Mouse (Mus musculus) ES-Bruce4 (cell line): ENCODE measurements around the gene Gm10428. TPM values are rescaled to one million over a fixed set of nuclear protein-coding genes. Genes with fewer than 3 reads are reported as not detected.
"Not testable (repeated sequence)": the region's sequence is repeated elsewhere in the genome, so short reads cannot be mapped to it uniquely, and the experiment has no call there.

ENCODE experiments used
- H3K27ac ChIP-seq: 2 replicates; pipeline ENCODE4 v1.5.1; 2012; ENCODE audit warnings: low read length, inconsistent platforms; ENCODE audit not compliant: insufficient read depth
- H3K27me3 ChIP-seq: 2 replicates; pipeline ENCODE4 v1.6.1; 2012; ENCODE audit warnings: mild to moderate bottlenecking, low read length, inconsistent platforms; ENCODE audit not compliant: control insufficient read depth, poor library complexity, insufficient read depth, severe bottlenecking
- H3K36me3 ChIP-seq: 2 replicates; pipeline ENCODE4 v1.6.1; 2012; ENCODE audit warnings: inconsistent platforms, mild to moderate bottlenecking, low read length, moderate library complexity; ENCODE audit not compliant: control insufficient read depth, poor library complexity, insufficient read depth, severe bottlenecking
- H3K4me1 ChIP-seq: one replicate; pipeline ENCODE4 v1.8.1; 2011; ENCODE audit warnings: low read length; ENCODE audit not compliant: control insufficient read depth, insufficient read depth
- H3K4me3 ChIP-seq: 2 replicates; pipeline ENCODE4 v1.5.1; 2011; ENCODE audit warnings: low read depth, mild to moderate bottlenecking, low read length
- H3K9ac ChIP-seq: 2 replicates; pipeline ENCODE4 v1.6.1; 2012; ENCODE audit warnings: low read depth, mild to moderate bottlenecking, inconsistent platforms; ENCODE audit not compliant: poor library complexity, severe bottlenecking
- H3K9me3 ChIP-seq: replicated peaks from 2 replicates; pipeline ENCODE4 v1.6.1; 2012; ENCODE audit warnings: mild to moderate bottlenecking, low read length, inconsistent platforms; ENCODE audit not compliant: control insufficient read depth, poor library complexity, insufficient read depth, severe bottlenecking
- CTCF ChIP-seq: IDR thresholded peaks from one replicate; pipeline ENCODE4 v1.8.1; 2011; ENCODE audit warnings: low read depth, low read length
- EP300 ChIP-seq: IDR thresholded peaks from 2 replicates; pipeline ENCODE4 v1.6.1; 2011; ENCODE audit warnings: low read depth, low read length; ENCODE audit not compliant: insufficient read depth
- POLR2A ChIP-seq: IDR thresholded peaks from one replicate; pipeline ENCODE4 v1.8.1; 2011; ENCODE audit warnings: low read length; ENCODE audit not compliant: insufficient read depth
- polyA plus RNA-seq: library from polyadenylated mRNA; stranded (reverse); fragments of >200 nt; gene quantifications from 2 replicates; pipeline ENCODE4 v1.2.4, GENCODE M21; 2011; ENCODE audit warnings: low read depth; ENCODE audit not compliant: missing spikeins, insufficient read depth, insufficient read length

Gene Gm10428
- polyA plus RNA-seq, 1 experiment = not detected

DNA sequence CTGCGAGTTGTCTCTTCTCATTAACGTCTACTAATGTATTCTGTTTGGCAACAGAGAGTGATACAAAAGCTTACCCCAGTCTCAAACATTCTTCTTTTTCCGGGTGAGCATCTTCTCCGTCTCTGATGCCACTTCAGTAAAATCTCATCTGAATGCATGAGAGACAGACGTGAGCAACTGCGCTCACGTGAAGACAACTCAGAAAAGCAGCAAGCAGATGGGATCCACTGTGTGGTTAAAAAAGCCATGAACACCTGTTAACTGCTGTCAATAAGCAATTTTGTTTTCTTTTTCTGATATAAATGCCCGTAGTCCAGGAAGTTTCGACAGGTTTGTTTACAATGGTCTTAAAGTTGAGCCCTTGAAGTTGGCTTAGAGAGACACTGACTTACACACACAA is 5.7 kb upstream of the Gm10428 start:
- H3K36me3 ChIP-seq = no peaks in the 10 kb centered on the region
- no peaks in the 10 kb centered on the region for H3K9me3 ChIP-seq
- H3K27ac ChIP-seq = no peak overlapping the region
- no peak overlapping the region for H3K9ac ChIP-seq
- no peaks in the 10 kb centered on the region for H3K27me3 ChIP-seq
- no peaks in the 10 kb centered on the region for H3K4me1 ChIP-seq
- no peak overlapping the region for H3K4me3 ChIP-seq
- TF ChIP-seq POLR2A (no peak), CTCF (no peak), EP300 (no peak)

DNA sequence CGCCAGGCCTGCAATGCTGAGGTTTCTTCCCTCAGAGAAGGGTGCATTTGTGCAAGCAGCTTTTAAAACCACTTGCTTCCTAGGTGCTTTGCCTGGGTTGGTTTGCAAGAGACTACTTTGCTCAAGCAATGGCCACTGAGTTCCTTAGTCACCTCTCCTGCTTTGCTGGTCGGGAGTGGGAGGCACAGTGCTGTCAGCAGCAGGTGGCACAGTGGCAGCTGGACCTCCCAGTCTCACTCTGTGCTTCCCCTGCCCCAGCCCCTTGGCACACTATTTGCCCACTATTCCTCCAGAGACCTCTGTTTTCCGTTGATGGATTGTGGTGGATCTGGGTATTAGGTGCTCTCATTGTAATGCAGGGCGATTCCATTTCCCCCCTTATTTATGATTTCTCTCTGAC is 4.8 kb upstream of the Gm10428 start:
- TF ChIP-seq CTCF = no peak
- TF ChIP-seq POLR2A = no peak
- no peak for TF ChIP-seq EP300
- Histone ChIP-seq H3K27me3 (no peaks in the 10 kb centered on the region), H3K4me3 (no peak overlapping the region), H3K27ac (no peak overlapping the region), H3K4me1 (no peaks in the 10 kb centered on the region), H3K9me3 (no peaks in the 10 kb centered on the region), H3K36me3 (no peaks in the 10 kb centered on the region), H3K9ac (no peak overlapping the region)

GRCm38 (mm10) chr11:62749445-62749844 is 3.5 kb upstream of the Gm10428 start:
- H3K4me3 ChIP-seq, H3K4me1 ChIP-seq, H3K36me3 ChIP-seq, H3K27ac ChIP-seq, H3K9ac ChIP-seq, H3K27me3 ChIP-seq, H3K9me3 ChIP-seq: not testable (repeated sequence)

GRCm38 (mm10) chr11:62752191-62752590 is 709 bp upstream of the Gm10428 start:
- Histone ChIP-seq H3K36me3 (no peaks in the 10 kb centered on the region), H3K9ac (no peak overlapping the region), H3K9me3 (no peaks in the 10 kb centered on the region), H3K27me3 (no peaks in the 10 kb centered on the region), H3K4me3 (no peak overlapping the region), H3K4me1 (no peaks in the 10 kb centered on the region), H3K27ac (no peak overlapping the region)
- TF ChIP-seq POLR2A (no peak), EP300 (no peak), CTCF (no peak)

GRCm38 (mm10) chr11:62756456-62757142 is 3.7 kb downstream of the Gm10428 start:
- no peaks in the 10 kb centered on the region for H3K9me3 ChIP-seq
- H3K9ac ChIP-seq = no peak overlapping the region
- no peaks in the 10 kb centered on the region for H3K36me3 ChIP-seq
- no peaks in the 10 kb centered on the region for H3K4me1 ChIP-seq
- H3K27me3 ChIP-seq = no peaks in the 10 kb centered on the region
- H3K27ac ChIP-seq = no peak overlapping the region
- peak; percentile 49; the same call in 1 of the 2 replicates for TF ChIP-seq EP300
- TF ChIP-seq CTCF = peak; percentile 85
- TF ChIP-seq POLR2A = no peak
- peak overlapping the region; percentile 52 for H3K4me3 ChIP-seq

DNA sequence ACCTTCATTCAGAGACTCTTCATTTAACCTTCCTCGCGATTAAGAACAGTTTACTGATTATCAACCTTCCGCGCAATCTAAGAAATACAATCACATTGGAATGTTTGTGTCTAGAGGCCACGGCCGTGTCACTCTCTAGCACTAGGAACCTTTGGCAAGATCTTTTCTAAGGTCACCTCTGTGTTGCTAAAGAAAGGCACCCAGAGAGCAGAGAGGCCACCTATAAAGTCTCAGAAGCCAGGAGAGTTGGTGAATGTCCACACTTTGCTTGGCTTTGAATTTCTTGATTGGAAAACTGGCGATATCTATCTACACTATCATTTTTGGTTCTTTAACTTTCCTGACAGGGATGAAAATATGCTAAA is 4.2 kb downstream of the Gm10428 start:
- Histone ChIP-seq H3K4me3 (no peak overlapping the region), H3K9ac (no peak overlapping the region)
- no peak for TF ChIP-seq POLR2A

More for the DNA sequence above, 4.2 kb downstream of the Gm10428 start:
- no peaks in the 10 kb centered on the region for H3K36me3 ChIP-seq
- no peaks in the 10 kb centered on the region for H3K9me3 ChIP-seq
- no peak overlapping the region for H3K27ac ChIP-seq
- H3K27me3 ChIP-seq = no peaks in the 10 kb centered on the region
- no peaks in the 10 kb centered on the region for H3K4me1 ChIP-seq
